Mouse (Mus musculus): Measurements from ENCODE around the gene Prss16. TPM values are rescaled to one million over a fixed set of nuclear protein-coding genes. Genes with fewer than 3 reads are reported as not detected.

The Prss16 gene
- polyA plus RNA-seq, 1 experiment from 2014 or later, result 0.66 TPM

DNA sequence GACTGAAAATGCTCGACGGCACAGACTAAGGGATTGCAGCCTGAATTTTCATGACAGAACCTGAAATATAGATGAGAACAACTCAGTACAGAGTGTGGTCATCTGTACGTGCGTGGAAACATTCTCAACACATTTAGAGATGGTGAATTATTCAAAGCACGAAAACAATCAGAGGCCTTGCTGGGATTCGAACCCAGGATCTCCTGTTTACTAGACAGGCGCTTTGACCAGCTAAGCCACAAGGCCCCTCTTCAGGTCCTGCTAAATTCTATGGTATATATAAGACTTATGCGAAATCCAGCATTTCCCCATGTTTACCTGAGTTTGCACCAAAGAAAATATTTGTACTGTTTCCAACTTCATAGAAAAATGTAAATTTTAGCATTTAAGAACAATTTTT, 20.4 kb upstream of the Prss16 start:
- Histone ChIP-seq H3K27me3 (ENCODE audit: control insufficient read depth, insufficient read depth, low read length) (no peaks in the 10 kb centered on the region), H3K27ac (ENCODE audit: low read depth, low read length) (no peak overlapping the region), H3K36me3 (ENCODE audit: control insufficient read depth, insufficient read depth, low read length) (no peaks in the 10 kb centered on the region), H3K9ac (ENCODE audit: low read depth, low read length) (no peak overlapping the region), H3K4me3 (ENCODE audit: low read depth, low read length) (no peak overlapping the region), H3K4me2 (peak overlapping the region; percentile 55; the same call in 1 of the 2 replicates), H3K4me1 (ENCODE audit: control insufficient read depth, insufficient read depth, low read length) (no peaks in the 10 kb centered on the region; the same call in 1 of the 2 replicates), H3K9me3 (replicated peaks; ENCODE audit: control insufficient read depth, low read length) (no peaks in the 10 kb centered on the region)
- WGBS (ENCODE audit: insufficient replicate concordance), result 30% methylated on average over 8 of the region's 8 CpGs
- no peak for ATAC-seq (replicated peaks; ENCODE audit: insufficient number of reproducible peaks, low FRiP score, low TSS enrichment)

DNA sequence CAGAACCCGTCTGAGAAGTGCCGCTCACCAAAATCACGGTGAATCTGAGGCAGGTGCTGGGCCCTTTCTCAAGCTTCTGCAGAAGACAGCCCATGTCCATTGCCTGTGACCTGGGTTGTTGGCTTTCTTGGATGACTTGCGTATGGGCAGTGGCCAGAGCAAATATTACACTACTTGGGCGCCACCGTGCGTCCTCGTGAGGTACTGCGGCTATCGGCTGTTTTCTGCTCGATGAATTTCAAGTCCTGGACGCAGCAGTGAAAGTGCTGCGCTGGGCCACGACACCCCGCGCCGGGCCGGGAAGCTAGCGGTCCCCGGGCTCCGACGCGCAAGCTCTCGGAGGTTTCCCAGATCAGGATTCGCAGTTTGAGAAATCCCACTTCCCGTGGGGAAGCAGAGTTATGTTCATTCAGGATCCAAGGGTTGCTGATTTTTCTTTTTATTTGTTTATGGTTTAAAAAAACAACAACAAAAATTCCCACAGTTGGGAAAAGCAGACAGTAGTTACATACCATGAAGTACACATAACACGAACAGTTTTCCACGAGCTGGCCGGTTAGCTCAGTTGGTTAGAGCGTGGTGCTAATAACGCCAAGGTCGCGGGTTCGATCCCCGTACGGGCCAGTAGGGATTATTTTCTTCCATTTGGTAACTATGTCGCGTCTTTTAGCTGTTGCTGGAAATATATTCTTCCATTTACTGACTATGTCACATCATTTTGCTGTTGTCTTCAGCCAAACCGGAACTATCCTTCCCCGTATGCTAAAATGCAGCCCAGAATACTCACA, 19.3 kb upstream of the Prss16 start:
- WGBS (ENCODE audit: insufficient replicate concordance), result under 1% methylated on average over 40 of the region's 40 CpGs
- Histone ChIP-seq H3K27me3 (ENCODE audit: control insufficient read depth, insufficient read depth, low read length) (no peaks in the 10 kb centered on the region), H3K4me2 (peak overlapping the region; percentile 55), H3K4me1 (ENCODE audit: control insufficient read depth, insufficient read depth, low read length) (no peaks in the 10 kb centered on the region; the same call in 1 of the 2 replicates), H3K27ac (ENCODE audit: low read depth, low read length) (peak overlapping the region; percentile 46), H3K9ac (ENCODE audit: low read depth, low read length) (peak overlapping the region; percentile 62), H3K36me3 (ENCODE audit: control insufficient read depth, insufficient read depth, low read length) (no peaks in the 10 kb centered on the region), H3K9me3 (replicated peaks; ENCODE audit: control insufficient read depth, low read length) (no peaks in the 10 kb centered on the region), H3K4me3 (ENCODE audit: low read depth, low read length) (peak overlapping the region; percentile 44)
- peak; percentile 76 for ATAC-seq (replicated peaks; ENCODE audit: insufficient number of reproducible peaks, low FRiP score, low TSS enrichment)

DNA sequence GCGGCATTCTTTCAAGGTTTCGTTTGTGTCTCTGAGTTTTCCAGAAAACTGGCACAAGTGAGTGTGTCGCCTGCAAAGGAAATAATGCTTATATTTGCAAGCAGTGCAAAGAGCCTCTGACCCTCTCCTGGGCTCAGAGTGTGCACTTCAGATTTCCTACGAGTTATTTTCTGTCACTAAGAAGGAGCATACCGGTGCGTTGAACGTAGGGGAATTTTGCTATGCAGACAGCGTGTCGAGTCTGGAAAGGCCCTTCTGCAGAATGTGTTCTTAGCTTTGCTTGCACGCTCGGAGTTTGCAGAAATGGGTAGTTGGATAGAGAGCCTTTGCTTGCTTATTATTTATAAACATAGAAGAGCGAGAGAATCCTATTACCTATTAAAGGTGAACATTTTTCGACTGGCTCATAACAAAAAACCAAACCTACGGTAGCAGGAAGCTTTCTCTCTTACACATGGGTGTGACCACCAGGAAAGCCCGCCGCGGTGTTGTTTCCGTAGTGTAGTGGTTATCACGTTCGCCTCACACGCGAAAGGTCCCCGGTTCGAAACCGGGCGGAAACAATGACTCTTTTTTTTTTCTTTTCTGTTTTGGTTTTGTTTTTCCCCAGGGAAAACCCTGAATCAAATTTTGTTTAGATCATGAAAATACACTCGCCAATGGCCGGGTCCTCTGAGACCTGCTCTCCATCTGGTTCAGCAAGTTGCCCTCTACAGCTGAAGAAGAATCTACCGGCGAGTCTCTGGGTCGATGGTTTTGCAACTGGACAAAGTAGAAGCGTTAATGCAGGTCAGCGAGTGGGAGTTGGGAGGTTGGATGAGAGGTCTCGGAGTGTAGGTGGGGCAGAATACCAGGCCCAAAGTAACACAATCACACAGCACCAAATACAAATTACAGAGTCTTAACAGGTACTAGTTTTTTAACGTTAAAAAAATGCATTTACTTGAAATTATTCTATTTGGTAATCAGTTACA, 16.8 kb upstream of the Prss16 start:
- ATAC-seq (replicated peaks; ENCODE audit: insufficient number of reproducible peaks, low FRiP score, low TSS enrichment), result no peak
- Histone ChIP-seq H3K4me2 (peak overlapping the region; percentile 63), H3K9ac (ENCODE audit: low read depth, low read length) (peak overlapping the region; percentile 77), H3K36me3 (ENCODE audit: control insufficient read depth, insufficient read depth, low read length) (no peaks in the 10 kb centered on the region), H3K4me3 (ENCODE audit: low read depth, low read length) (peak overlapping the region; percentile 67), H3K27ac (ENCODE audit: low read depth, low read length) (no peak overlapping the region), H3K27me3 (ENCODE audit: control insufficient read depth, insufficient read depth, low read length) (no peaks in the 10 kb centered on the region), H3K9me3 (replicated peaks; ENCODE audit: control insufficient read depth, low read length) (no peaks in the 10 kb centered on the region), H3K4me1 (ENCODE audit: control insufficient read depth, insufficient read depth, low read length) (no peaks in the 10 kb centered on the region; the same call in 1 of the 2 replicates)
- WGBS (ENCODE audit: insufficient replicate concordance), result 2% methylated on average over 35 of the region's 35 CpGs

DNA sequence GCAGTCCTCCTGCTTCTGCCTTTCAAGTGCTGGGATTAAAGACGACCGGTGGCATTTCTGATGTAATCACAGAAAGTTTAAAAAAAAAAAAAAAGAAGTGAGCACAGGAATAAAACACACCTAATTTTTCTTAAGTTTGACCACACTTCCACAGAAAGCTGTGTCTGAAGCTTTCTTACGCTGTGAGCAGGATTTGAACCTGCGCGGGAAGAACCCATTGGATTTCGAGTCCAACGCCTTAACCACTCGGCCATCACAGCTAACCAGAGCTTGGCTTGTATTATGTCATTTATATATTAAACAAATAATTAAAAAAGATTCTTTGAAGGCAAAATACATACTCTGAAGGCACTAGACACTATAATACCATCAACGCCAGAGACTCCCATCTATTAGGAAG, 12.7 kb upstream of the Prss16 start:
- H3K27ac ChIP-seq (ENCODE audit: low read depth, low read length), result 0 out of 2 replicates have a peak overlapping the region, but pooled peaks have one; percentile 7
- ATAC-seq (replicated peaks; ENCODE audit: insufficient number of reproducible peaks, low FRiP score, low TSS enrichment), result peak; percentile 69; the same call in 1 of the 2 replicates
- H3K9me3 ChIP-seq (replicated peaks; ENCODE audit: control insufficient read depth, low read length), result no peaks in the 10 kb centered on the region
- peak overlapping the region; percentile 61 for H3K4me3 ChIP-seq (ENCODE audit: low read depth, low read length)
- peak overlapping the region; percentile 72 for H3K4me2 ChIP-seq
- 0 out of 2 replicates have a peak, but pooled peaks cover 2% of the 10 kb centered on the region for H3K4me1 ChIP-seq (ENCODE audit: control insufficient read depth, insufficient read depth, low read length)
- WGBS (ENCODE audit: insufficient replicate concordance), result under 1% methylated on average over 9 of the region's 9 CpGs
- peak overlapping the region; percentile 69 for H3K9ac ChIP-seq (ENCODE audit: low read depth, low read length)
- no peaks in the 10 kb centered on the region for H3K36me3 ChIP-seq (ENCODE audit: control insufficient read depth, insufficient read depth, low read length)
- H3K27me3 ChIP-seq (ENCODE audit: control insufficient read depth, insufficient read depth, low read length), result no peaks in the 10 kb centered on the region; the same call in 1 of the 2 replicates

DNA sequence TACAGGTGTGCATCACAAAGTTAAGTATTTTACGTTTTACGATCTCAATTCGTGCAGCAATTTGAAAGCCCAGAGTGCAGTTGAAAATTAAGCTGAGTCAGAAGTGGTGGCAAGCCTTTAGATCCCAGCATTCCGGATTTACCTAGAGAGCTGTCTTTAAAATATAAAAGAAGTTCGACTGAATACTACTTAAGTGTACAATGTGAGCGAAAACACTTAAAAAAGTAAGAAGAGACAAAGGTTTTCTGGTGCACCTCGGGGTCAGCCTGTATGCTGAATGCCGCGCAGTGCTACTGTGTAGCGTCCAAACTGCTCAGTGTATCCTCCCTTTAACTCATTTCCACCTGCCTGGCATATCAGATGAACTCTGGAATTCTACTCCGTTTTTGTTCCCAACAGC, 12.0 kb upstream of the Prss16 start:
- H3K9me3 ChIP-seq (replicated peaks; ENCODE audit: control insufficient read depth, low read length), result no peaks in the 10 kb centered on the region
- peak overlapping the region; percentile 61 for H3K4me3 ChIP-seq (ENCODE audit: low read depth, low read length)
- H3K27me3 ChIP-seq (ENCODE audit: control insufficient read depth, insufficient read depth, low read length), result no peaks in the 10 kb centered on the region; the same call in 1 of the 2 replicates
- peak overlapping the region; percentile 69 for H3K9ac ChIP-seq (ENCODE audit: low read depth, low read length)
- H3K36me3 ChIP-seq (ENCODE audit: control insufficient read depth, insufficient read depth, low read length), result no peaks in the 10 kb centered on the region
- under 1% methylated on average over 11 of the region's 11 CpGs for WGBS (ENCODE audit: insufficient replicate concordance)
- 0 out of 2 replicates have a peak, but pooled peaks cover 2% of the 10 kb centered on the region for H3K4me1 ChIP-seq (ENCODE audit: control insufficient read depth, insufficient read depth, low read length)
- H3K4me2 ChIP-seq, result peak overlapping the region; percentile 72
- ATAC-seq (replicated peaks; ENCODE audit: insufficient number of reproducible peaks, low FRiP score, low TSS enrichment), result no peak
- 0 out of 2 replicates have a peak overlapping the region, but pooled peaks have one; percentile 7 for H3K27ac ChIP-seq (ENCODE audit: low read depth, low read length)

DNA sequence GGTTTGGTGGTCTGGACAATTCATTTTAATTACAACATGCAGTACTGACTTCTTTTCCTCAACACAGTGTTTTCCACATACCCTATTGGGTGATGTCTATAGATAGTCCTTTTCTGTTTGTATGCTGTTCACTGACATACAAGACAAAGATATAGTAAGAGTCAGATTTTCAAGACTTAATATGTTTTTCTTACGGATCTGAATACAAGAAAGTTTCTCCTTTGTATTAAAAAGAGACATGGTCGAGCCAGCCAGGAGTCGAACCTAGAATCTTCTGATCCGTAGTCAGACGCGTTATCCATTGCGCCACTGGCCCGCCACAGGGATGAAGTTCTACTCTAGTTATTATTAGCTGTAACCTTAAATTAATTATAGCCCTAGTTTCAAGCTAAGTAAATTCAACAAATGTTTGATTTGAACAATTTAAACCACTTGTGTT, 11.4 kb upstream of the Prss16 start:
- WGBS (ENCODE audit: insufficient replicate concordance), result under 1% methylated on average over 8 of the region's 8 CpGs

DNA sequence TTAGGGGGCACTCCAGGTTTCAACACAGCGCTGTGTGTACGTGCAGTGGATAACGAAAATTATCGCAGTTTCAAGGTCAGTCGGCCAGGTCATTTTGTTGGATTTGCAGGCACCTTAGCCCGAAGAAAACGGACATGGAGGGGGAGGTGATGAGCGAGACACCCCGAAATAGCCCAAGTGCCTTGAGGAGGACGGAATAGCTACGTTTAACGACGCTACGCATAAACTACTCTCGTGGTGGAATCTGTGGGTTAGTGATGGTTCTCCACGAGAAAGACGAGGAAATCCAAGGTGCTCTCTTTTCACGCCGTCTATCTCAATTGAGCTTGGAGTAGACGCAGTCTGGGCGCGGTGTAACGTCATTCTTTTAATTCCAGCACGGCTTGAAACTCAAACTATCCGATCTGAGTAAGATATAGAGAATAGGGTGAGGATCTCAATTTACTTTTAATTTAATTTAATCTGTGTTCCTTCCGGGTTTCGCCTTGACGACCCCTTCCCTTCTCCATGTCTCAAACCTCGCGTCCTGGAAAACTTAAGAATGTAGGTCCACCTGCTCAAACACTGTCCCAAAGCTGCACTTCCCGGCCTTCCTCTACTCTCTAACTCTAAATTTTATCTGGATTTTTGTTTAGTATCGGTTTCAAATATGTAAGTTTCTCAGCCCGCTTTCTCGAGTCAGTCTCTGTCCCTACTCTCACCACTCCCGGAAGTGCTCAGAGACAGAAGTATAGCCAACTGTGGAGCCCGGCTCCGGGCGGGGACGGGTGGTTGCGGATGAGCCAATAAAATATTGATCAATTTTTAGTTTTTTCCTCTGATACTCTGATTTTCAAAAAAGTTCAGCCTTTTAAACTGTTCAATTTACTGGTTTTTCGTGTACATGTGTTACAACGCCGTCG, 10.6 kb upstream of the Prss16 start:
- H3K27ac ChIP-seq (ENCODE audit: low read depth, low read length), result no peak overlapping the region
- WGBS (ENCODE audit: insufficient replicate concordance), result under 1% methylated on average over 44 of the region's 44 CpGs
- peak overlapping the region; percentile 72 for H3K4me2 ChIP-seq
- H3K9ac ChIP-seq (ENCODE audit: low read depth, low read length), result peak overlapping the region; percentile 68
- no peaks in the 10 kb centered on the region for H3K36me3 ChIP-seq (ENCODE audit: control insufficient read depth, insufficient read depth, low read length)
- ATAC-seq (replicated peaks; ENCODE audit: insufficient number of reproducible peaks, low FRiP score, low TSS enrichment), result 0 out of 2 replicates have a peak, but pooled peaks have one; percentile 58
- 0 out of 2 replicates have a peak, but pooled peaks cover 2% of the 10 kb centered on the region for H3K4me1 ChIP-seq (ENCODE audit: control insufficient read depth, insufficient read depth, low read length)
- H3K27me3 ChIP-seq (ENCODE audit: control insufficient read depth, insufficient read depth, low read length), result peaks cover 6% of the 10 kb centered on the region
- no peaks in the 10 kb centered on the region for H3K9me3 ChIP-seq (replicated peaks; ENCODE audit: control insufficient read depth, low read length)
- peak overlapping the region; percentile 61 for H3K4me3 ChIP-seq (ENCODE audit: low read depth, low read length)

More for the DNA sequence above, 11.4 kb upstream of the Prss16 start:
- Histone ChIP-seq H3K4me3 (ENCODE audit: low read depth, low read length) (peak overlapping the region; percentile 61), H3K9me3 (replicated peaks; ENCODE audit: control insufficient read depth, low read length) (no peaks in the 10 kb centered on the region), H3K4me1 (ENCODE audit: control insufficient read depth, insufficient read depth, low read length) (0 out of 2 replicates have a peak, but pooled peaks cover 2% of the 10 kb centered on the region), H3K9ac (ENCODE audit: low read depth, low read length) (peak overlapping the region; percentile 69), H3K27ac (ENCODE audit: low read depth, low read length) (no peak overlapping the region), H3K36me3 (ENCODE audit: control insufficient read depth, insufficient read depth, low read length) (no peaks in the 10 kb centered on the region), H3K4me2 (peak overlapping the region; percentile 72), H3K27me3 (ENCODE audit: control insufficient read depth, insufficient read depth, low read length) (peaks cover 2% of the 10 kb centered on the region; the same call in 1 of the 2 replicates)
- peak; percentile 75 for ATAC-seq (replicated peaks; ENCODE audit: insufficient number of reproducible peaks, low FRiP score, low TSS enrichment)

All from heart, embryonic 11.5 days (tissue).